Mouse (Mus musculus): Measurements from ENCODE around the gene Efna5.

GRCm38 (mm10) chr17:62737404-62737803 is 143.7 kb downstream of the Efna5 start:
- no peak for TF ChIP-seq CTCF (IDR thresholded peaks at IDR 0.05; ENCODE audit: extremely low read depth, insufficient read length, insufficient replicate concordance, low read depth, low read length)
- no peak for TF ChIP-seq POLR2A (IDR thresholded peaks at IDR 0.05; ENCODE audit: low read depth, low read length)
